Mouse (Mus musculus) kidney, adult 18-20 months (tissue): ENCODE results near the gene H2-M5.
"Not testable (repeated sequence)": the region's sequence is repeated elsewhere in the genome, so short reads cannot be mapped to it uniquely, and the experiment has no call there.

Source experiments
- DNase-seq: peaks from one replicate; pipeline ENCODE4 v3.0.0; 2021

The H2-M5 gene

DNA sequence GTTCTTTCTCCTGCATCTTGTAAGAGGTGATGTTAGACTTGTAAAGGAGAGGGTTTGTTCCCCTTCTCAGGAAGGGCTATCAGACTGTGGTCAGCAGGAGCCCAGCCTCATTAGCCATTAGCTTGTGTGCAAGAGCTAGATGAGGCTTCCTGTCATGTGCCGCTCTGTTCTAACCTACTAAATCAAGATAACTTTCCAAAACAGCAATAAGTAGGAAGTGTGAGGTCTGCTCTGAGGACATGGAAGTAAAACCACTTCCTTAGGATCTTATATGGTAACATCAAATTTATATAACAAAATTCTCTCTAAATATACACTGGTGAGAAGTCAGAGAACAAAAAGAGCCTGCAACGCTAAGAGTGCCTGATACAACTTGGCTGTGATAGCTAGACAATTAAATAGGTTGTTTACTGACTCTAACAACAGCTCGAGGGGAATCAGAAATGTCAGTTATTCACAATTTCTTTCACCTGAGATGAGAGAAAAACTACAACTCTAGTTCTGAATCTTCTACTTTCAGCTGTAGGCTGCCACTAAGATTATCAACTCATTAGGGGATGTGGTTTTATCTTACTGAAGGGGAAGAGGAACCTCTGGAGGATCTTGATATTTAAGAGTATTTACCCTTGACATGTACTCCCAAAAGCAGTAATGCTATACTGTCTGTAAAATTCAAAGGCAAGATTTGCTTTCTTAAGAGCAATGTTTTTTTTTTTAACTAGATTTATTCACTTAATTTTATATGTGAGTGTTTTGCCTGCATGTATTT is 3.2 kb upstream of the H2-M5 start:
- no peak for DNase-seq

DNA sequence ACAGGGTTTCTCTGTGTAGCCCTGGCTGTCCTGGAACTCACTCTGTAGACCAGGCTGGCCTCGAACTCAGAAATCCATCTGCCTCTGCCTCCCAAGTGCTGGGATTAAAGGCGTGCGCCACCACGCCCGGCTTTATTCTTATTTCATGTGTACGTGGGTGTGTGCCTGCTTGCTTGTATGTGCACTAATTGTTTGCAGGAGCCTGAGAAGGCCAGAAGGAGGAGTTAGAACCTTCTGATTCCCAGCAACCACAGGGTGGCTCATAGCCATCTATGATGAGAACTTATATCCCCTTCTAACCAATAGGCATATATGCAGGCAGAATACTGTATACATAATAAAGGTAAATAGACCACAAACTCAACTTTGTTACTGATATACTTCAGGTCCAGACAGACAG is 1.3 kb upstream of the H2-M5 start:
- not testable (repeated sequence) for DNase-seq

DNA sequence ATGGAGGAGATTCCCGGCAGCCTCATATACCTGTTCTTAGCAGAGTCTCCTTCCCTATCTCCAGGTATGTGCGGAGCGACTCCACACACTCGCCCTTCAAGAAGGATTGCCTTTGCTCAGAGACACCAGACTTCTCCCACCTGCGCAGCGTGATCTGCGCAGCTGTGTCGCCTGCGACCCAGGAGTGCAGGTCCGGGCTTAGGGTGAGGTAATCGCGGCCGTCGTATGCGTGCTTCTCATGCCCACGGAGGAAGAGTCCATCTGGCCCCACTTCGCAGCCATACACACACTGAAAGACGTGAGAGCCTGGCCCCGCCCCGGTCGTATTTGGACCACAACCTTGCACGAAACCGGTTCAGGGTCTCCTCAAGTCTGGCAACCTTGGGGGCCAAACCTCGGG is 862 bp downstream of the H2-M5 start:
- DNase-seq, result no peak

DNA sequence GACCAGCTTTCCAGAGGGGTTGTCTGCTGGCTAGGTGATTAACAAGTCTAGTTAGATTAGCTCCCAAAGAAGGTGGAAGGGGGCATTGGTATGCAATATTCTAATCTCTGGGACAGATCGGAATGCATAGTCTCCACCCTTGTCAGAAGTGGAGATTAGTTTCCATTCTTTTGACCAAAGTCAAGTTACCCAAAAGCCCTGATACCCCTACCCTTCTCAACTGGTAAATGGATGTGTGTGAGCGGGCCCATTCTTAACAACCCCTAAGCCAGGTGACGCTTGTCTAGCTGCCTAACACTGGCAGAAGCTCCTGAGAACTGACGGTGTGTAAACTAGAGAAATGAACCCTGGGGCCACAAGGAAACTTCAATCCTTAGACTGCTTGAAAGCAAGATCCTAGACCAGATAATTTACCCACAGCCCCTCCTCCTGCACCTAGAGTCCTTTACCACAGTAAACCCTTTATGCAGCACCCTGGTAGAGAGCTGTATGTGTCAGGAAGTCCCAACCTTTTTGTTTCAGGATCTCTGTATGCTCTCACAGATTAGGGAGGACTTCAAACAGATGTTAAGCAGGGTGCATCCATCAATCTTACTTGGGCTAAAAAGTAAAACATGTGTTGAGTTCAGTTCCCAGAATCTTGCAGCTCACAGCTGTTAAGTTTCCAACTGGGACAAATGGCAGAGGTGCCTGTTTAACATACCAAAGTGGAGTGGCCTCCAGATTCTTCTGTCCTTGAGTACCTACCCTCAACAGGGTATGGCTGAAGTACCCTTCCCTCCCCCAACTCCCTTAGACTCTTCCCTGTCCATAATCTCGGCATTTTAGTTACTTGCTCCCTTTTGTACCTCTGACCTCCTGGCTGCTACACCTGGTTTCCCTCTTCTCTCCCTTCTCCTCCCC is 6.8 kb downstream of the H2-M5 start:
- no peak for DNase-seq

DNA sequence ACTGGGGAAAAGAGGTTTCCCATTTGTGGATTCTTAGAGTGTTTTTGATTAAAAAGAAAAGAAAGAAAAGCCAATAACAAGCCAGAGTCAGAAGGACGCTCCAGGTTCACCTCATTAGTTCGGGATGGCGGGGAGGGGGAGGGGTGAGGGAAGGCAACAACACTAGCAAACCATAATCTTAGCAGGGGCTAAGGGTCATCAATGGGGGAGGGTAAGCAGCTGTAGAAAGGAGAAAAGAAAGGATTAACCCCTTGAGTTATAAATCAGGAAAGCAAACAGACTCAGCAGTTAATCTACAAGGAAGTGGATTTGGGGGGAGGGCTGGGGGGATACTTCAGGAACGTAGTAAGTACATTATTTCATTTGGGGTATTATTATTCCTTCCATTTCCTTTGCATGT is 7.5 kb downstream of the H2-M5 start:
- DNase-seq, result no peak

DNA sequence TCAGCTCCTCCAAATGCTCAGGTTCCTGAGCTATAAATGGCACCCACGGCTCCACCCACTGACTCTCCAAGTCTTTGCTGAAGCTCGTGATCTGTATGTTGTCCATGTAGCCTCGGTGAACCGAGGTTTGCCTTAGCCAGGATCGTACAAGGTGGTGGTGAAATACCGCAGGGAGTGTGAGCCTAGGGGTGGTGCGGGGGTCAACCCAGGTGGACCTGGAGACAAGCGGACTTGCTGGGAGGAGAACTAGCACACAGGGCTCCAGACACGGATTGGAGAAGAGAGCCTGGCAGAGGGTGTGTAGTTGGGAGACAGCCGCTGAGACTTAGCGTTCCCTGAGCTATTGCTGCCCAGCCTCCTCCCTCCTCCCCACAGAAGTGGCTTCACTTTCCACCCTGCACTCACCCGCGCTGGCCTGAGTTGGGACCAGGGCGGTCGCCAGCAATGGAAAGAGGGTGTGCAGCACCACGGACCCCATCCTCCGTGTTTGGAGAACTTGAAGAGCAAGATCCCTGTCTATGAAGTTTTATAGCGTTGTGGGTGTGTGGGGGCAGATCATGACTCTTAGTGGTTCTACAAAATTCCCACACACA is 8.0 kb downstream of the H2-M5 start, which contains the start of gene 2410137M14Rik:
Gene 2410137M14Rik, minus strand, starts transcription at position 17 of the 593 bp plus-strand sequence.
- DNase-seq, result no peak

DNA sequence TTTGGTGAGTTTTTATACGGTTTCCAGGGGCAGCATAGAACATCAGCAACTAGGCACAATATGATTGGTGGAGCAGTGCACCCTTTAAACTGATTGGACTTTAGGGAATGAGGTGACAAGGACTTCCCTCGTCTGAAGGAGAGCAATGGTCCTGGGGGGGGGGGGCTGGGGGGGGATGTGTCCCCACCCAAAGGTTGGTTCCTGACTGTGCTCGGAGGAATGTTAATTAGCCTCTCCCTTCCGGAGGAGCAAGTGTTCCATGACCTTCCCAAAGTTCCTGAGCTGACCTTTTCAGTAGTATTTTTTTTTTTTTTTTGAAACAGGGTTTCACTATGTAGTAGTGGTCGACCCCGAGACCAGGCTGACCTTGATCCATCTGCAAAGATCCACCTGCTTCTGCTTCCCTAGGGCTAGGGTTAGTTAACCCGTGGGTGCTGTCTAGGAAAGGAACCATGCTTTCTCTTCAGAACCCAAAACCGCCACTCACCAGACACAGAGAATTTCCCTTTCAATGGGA is 16.0 kb downstream of the H2-M5 start:
- no peak for DNase-seq

DNA sequence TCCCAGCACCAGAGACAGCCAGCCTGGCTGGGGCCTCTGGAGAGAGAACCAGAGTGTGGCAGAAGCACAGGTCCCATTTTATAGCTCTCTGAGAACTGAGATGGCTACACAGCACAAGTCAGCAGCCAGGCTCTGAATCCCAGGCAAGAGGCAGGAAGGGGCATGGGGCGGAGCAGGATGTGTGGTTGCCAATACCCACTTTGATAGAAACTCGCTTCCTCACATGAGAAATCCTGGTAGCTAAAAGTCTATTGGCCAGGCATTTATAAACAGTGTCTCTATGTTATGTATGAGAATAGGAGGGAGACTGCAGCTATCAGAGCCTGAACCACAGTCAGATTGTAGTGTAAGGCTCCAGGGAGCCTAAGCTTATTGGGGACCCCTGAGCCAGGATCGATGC is 16.5 kb downstream of the H2-M5 start:
- DNase-seq, result no peak

DNA sequence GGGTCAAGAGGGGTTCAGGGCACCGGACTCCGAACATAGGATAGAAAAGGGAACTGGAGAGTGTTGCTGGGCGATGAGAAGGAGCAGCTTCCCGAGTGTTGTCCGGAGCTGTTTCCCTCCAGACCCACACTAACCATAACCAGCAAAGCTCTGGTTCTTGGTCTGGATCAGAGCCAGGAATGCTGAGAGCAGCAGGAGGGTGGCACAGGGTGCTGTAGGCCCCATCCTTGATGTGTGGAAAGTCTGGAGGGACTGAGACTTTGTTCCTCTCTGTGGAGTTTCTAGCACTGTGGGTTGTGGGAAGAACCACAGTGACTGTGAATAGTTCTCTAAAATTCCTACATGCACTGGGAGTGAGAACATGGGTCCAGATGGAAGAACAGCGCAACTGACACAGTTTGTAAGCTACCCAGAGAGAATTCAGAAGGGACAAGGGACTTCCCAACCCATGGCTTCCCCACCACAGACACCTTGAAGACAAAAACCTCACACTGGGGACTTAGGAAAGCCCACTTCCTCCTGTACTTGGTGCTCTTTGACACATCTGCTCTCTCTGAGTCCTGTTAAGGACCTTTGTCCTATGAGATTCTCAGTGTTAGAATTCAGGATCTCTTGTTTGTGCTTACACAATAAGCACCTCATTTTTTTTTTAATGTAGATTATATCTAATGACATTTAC is 18.0 kb downstream of the H2-M5 start:
- no peak for DNase-seq

DNA sequence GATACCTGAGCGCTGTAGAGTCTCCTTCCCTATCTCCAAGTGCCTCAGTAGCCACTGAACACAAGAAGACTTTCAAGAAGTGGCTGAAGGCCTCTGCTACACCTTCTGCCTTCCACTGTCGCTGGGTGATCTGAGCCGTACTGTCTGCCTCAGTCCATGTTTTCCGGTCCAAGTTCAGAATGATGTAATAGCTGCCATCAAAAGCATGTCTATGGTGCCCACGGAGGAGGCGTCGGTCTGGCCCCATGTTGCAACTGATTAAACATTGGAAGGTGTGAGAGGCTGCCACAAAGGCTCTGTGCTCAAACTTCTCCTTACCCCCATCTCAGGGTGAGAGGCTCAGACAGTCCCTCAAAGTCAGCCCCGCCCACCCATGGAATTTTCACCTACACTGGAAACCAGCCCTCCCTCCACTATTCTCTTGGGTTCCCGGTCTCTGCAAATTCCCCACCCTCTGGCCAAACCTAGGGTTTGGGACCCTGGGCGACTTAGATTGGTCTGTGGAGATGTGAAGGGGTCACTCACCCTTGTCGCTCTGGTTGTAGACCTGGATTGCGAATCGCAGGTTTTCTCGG is 18.9 kb downstream of the H2-M5 start:
- no peak for DNase-seq

DNA sequence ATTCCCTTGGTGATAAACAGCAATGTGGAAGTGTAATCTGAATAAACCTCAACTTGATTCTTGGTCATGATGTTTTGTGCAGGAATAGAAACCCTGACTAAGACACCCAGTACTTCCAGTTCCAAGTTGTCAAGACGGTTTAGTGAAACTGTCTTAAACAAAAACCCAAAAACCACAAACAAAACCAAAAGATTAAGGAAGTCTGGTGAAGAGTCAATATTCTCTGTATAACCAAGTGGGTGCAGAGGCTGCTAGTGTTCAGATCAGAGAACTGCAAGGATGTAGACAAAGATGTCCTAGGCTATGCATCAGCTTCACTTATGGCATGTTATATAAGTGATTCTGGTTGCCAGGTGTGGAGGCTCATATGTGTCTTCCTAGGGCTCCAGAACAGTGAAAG is 22.5 kb downstream of the H2-M5 start:
- DNase-seq, result no peak

DNA sequence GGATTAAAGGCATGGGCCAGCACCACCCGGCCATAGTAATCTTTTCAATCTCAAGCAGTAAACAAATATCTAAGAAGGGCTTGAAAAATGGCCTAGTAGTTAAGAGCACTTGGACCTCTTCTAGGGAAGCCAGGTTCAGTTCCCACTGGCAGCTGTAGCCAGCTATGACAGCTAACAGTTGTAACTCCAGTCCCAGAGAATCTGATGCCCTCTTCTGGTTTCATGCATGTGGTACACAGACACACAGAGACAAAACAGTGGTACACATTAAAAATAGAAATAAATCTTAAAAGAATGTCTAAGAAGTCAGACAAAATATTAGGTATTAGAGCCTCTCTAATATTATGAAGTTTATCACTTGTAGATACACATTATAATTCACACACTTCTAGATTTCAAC is 28.2 kb downstream of the H2-M5 start:
- DNase-seq, result no peak

DNA sequence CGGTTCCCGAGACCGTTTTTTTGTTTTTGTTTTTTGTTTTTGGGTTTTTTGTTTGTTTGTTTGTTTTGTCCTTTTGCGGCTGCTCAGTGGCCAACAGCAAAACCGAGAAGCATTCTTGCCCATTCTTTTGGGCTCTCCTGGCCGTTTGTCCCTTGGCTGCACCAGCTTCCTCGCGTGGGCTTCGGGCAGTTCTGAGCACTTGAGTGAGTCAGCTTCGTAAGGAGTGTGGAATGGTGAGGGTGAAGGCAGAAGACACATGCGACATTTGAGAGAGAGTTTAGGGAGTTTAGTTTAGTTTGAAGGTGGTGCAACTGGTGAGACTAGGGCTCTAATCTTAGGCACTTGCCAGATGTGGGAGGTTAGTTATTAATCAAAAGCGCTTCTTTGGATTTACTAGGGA is 30.5 kb downstream of the H2-M5 start:
- no peak for DNase-seq

DNA sequence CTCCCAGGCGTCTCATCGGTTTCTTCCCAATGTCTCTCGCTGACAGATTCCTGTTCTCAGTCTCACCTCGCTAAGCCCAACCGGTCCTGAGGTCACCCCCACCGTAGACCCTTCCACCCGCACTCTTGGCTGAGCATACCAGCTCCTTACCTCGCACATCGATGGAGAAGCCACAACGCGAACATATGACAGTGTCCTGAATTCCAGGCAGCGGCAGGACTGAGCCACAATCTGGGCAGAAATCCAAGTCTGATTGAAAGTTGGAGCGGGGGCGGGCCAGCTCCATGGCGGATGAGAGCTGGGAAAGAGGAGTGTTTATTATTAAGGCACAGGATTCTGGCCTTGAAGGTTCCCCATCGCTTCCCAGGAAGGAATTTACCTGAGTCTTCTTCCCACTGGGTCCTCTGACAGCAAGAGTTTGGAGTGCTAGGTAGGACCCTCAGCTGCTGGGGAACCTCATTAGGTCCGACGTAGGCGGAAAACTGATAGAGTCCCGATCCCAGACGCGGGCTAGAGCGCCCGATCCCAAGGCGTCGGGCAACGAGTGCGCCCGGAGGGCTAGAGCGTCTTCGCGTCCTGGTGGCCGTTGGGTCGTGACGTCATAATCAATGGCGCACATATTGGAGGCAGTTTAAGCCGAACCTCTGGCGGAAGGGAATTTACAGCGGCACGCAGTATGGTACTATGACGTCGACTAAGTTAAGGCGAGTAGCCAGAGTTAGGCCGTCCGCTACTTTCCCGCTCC is 31.2 kb downstream of the H2-M5 start, which contains the start of the genes Znrd1 and Znrd1as:
Gene Znrd1, minus strand, starts transcription at position 561 of the 745 bp plus-strand sequence.
Gene Znrd1as, plus strand, starts transcription at position 594 of the 745 bp plus-strand sequence.
- DNase-seq, result peak; percentile 93

DNA sequence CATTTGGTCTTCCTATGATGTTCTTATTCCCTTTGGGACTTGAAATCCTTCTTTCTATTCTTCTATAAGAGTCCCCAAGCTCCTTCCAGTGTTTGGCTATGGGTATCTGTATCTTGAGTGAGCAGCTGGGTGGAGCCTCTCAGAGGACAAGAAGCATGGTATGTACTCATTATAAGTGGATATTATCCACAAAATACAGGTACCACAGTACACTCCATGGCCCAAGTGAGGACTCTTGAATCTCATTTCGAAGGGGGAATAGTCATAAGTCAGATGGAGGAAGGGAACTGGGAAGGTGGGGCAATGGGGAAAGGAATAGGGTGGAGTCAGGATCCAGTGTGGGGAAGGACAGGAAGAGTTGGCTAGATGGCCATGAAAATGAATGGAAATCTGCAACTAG is 36.3 kb downstream of the H2-M5 start:
- no peak for DNase-seq

DNA sequence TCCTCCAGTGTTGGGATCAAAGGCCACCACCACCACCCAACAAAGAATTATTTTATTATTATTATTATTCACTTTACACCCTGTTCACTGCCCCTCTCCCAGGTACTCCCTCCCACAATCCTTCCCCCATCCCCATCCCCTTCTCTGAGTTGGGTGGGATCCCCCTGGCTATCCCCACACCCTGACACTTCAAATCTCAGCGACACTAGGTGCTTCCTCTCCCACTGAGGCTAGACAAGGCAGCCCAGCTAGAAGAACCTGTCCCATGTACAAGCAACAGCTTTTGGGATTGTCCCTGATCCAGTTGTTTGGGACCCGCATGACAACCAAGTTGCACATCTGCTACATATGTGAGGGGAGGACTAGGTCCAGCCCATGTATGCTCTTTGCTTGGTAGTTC is 36.7 kb downstream of the H2-M5 start:
- DNase-seq, result no peak

DNA sequence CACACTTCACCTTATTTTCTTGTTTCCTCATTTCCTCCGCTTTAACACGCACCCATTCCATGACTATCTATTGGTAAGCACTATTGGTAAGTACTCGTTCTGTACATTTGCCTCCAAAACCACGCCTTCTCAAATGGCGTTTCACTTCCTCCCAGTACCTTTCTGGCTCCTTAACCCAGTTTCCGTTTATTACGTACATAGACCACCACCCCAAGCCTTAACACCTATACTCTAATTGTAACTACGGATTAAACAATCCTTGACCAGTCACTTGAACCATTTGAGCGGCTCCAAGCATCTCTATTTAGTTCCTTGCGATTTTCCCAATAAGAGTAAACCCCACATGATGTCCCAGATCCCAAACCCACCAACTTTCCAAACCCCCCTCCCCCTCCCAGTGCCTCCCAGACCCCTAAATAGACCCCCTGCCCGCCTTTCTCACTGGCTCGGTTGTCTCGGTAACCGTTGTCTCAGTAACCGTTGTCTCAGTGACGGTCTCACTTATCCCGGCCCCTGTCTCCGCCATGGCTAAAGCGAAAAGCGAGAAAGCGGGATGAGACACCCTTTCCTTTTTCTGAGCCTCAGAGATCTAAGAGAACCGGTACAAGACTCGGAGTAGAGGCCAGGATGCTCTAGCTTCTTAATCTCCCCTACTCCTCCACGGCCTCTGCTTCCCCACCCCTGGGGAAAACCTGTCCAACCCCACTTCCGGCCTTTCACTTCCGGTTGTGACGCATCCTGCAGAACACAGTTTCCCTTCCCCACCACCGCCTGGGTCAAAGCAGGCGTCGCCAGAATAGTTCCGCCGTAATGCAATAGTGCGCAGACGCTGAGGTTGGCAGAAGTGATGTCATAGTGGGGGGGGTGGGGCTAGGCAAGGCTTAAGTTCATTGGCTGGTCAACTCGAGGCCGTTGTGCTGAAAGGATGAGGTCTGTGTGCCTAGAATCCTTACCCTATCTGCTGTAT is 38.1 kb downstream of the H2-M5 start, which contains the start of gene Ppp1r11:
Gene Ppp1r11, minus strand, starts transcription at position 761 of the 967 bp plus-strand sequence.
- DNase-seq, result peak; percentile 94

DNA sequence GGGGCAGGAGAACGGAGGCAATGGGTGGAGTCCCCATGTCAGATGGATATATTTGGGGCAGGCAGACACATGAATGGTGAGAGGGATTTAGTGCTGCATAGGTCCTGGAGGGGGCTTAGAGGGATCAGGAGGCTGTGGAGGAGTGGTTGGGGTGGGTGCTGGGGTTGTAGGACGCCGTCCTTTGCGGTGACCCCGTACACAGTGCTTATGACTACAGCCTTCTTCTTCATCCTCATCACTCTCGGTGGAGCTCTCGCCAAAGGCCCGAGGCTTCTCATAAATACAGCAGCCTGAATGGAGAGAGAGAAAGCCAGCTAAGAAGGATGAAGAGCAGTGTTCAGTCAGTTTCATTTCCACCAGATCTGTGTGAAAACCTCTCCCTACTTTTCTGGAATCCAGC is 40.1 kb downstream of the H2-M5 start:
- DNase-seq, result no peak

DNA sequence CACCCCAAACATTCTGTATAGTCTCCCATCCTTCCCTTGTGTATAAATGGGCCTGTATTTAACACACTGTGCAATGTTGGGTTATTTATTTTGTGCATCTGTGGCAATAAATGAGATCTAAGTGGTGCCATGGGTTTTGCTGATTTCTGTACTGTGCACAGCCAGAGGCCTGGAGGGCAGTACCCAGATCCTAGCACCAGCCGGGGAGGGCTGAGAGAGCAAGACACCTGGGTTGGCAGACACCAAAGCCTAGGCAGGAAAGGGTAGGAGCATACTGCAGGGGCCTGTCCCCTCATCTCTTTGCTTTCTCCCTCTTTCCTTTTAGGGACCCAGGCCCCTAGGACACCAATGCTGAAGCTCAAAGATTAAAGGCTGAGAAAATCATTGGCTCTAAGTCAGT is 41.1 kb downstream of the H2-M5 start:
- no peak for DNase-seq
